Mouse (Mus musculus): Measurements from ENCODE around the gene Swt1. TPM values are rescaled to one million over a fixed set of nuclear protein-coding genes. Genes with fewer than 3 reads are reported as not detected.
"Not testable (repeated sequence)": the region's sequence is repeated elsewhere in the genome, so short reads cannot be mapped to it uniquely, and the experiment has no call there.

Swt1 gene
- total RNA-seq, 1 experiment from 2014 or later = 63.4 TPM

GRCm38 (mm10) chr1:151370573-151370972, 57.7 kb downstream of the Swt1 start:
- peak; percentile 41; the same call in 1 of the 2 replicates for ATAC-seq (ENCODE audit: extremely low read depth, insufficient number of reproducible peaks, low FRiP score, poor library complexity, severe bottlenecking)

DNA sequence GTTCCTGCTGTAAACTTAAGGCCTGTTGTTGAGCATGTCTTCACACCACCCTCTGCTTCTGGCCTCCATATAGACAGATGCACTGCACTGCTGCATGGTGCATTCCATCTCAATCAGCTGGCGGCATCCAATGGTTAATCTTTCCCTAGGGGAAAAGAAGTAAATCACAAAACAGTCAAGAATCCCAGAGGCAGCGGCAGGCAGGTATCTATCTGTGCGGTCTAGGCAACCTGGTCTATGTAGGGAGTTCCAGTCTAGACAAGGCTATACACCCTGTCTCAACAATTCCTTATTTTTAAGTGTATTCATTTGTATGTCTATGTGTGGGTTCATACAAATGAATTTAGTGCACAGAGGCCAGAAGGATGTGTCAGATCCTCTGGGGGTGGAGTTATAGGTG, 59.8 kb downstream of the Swt1 start:
- ATAC-seq (ENCODE audit: extremely low read depth, insufficient number of reproducible peaks, low FRiP score, poor library complexity, severe bottlenecking) = no peak

- no peak for ATAC-seq (ENCODE audit: extremely low read depth, insufficient number of reproducible peaks, low FRiP score, poor library complexity, severe bottlenecking)
Measured at GRCm38 (mm10) chr1:151367721-151368324, 60.4 kb downstream of the Swt1 start.

GRCm38 (mm10) chr1:151366944-151367605, 61.2 kb downstream of the Swt1 start:
- ATAC-seq (ENCODE audit: extremely low read depth, insufficient number of reproducible peaks, low FRiP score, poor library complexity, severe bottlenecking) = no peak

DNA sequence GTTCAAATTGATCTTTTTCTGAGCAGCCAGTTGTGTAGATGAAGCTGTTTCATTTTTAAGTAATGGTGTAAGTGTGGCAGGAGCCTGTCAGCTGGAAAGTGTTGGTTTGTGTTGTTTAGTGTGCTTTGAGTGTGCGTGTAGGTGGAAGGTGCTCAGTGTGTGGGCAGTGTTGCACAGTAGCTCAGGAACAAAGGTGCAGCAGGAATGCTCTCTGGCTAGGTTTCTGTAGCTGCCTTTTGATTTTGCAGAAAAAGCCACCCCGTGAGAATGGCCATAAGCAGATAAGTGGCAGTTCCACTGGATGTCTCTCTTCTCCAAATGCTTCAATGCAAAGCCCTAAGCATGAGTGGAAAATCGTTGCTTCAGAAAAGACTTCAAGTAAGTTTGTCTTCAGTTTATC, 68.9 kb downstream of the Swt1 start:
- ATAC-seq (ENCODE audit: extremely low read depth, insufficient number of reproducible peaks, low FRiP score, poor library complexity, severe bottlenecking) = no peak

GRCm38 (mm10) chr1:151355994-151356393, 72.3 kb downstream of the Swt1 start:
- no peak for ATAC-seq (ENCODE audit: extremely low read depth, insufficient number of reproducible peaks, low FRiP score, poor library complexity, severe bottlenecking)

DNA sequence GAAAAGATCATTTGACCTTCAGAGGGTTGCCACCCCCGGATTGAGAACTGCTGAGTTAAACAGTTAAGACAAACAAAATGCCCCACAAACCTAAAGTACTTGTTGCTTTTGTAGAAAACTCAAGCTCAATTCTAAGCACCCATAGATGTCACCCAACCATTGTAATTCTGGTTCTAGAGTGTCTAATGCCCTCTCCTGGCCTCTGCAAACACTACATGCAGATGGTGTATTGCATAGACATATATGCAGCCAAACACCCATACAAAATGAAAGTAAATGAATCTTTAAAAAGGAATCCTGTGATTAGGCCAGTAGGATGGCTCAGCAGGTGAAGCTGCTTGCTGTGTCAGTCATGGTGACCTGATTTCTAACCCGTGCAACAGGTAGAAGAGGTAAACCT, 75.3 kb downstream of the Swt1 start:
- peak; percentile 92 for ATAC-seq (ENCODE audit: extremely low read depth, insufficient number of reproducible peaks, low FRiP score, poor library complexity, severe bottlenecking)

- not testable (repeated sequence) for ATAC-seq (ENCODE audit: extremely low read depth, insufficient number of reproducible peaks, low FRiP score, poor library complexity, severe bottlenecking)
Measured at GRCm38 (mm10) chr1:151348293-151348692, 80.0 kb downstream of the Swt1 start.

- no peak for ATAC-seq (ENCODE audit: extremely low read depth, insufficient number of reproducible peaks, low FRiP score, poor library complexity, severe bottlenecking)
Measured at GRCm38 (mm10) chr1:151346681-151347127, 81.6 kb downstream of the Swt1 start.

DNA sequence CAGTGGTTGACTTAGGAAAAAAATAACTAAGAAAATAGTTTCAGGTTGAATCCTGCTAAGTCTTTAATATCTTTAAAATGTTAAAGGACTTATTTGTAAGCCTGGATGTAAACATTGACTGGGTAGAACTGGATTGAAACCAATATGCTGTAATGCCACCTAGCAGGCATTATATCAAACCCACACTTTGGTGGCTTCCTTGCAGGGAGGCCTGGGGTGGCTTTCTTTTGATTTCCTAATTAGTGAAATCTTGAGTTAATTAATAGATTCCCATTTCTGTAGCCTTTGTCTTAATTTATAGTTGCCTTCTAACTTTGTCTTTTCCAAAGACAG, 82.4 kb downstream of the Swt1 start:
- no peak for ATAC-seq (ENCODE audit: extremely low read depth, insufficient number of reproducible peaks, low FRiP score, poor library complexity, severe bottlenecking)

- ATAC-seq (ENCODE audit: extremely low read depth, insufficient number of reproducible peaks, low FRiP score, poor library complexity, severe bottlenecking) = peak; percentile 44
Measured at GRCm38 (mm10) chr1:151345109-151345862, 83.0 kb downstream of the Swt1 start.

DNA sequence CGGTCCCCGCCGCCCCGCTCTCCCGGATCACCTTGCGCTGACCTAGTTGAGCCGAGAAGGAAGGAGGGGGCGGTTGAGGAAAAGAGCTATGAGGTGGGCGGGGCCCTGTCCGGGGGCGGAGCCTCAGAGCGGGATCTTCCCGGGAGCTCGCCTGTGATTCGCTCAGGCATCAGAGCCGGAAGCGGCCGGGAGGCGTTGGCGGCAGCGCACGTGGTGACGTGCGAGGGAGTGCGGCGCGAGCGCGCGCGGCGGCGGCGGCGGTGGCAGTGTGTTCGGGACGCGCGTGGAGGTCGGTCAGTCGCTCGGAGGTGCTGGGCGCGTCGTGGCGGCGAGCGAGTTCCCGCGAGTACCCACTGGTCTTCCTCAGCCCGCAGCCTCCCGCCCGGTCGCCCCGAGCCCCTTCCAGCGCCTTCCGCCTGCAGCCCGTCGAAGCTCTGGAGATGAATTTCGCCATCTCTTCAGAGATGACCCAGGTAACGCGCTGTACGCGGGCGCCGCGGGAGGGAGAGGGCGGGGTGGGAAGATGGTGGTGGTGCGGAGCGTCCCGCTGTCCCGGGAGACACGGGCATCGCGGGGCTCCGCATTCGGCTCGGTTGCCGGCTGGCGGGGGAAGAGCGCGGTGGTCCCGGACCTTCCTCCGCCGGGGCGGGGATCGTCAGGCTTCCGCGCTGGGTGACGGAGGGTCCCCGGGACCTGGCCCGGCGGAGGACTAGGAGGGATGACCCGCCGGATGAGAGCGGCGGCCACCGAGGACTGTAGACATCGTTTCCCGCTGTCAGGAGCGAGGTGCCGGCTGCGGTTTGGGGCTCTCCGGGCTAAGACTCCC, 83.8 kb downstream of the Swt1 start, which contains the start of gene Ivns1abp:
Ivns1abp (plus strand) TSS at position 195 of the 826 bp plus-strand sequence.
- peak; percentile 87 for ATAC-seq (ENCODE audit: extremely low read depth, insufficient number of reproducible peaks, low FRiP score, poor library complexity, severe bottlenecking)

DNA sequence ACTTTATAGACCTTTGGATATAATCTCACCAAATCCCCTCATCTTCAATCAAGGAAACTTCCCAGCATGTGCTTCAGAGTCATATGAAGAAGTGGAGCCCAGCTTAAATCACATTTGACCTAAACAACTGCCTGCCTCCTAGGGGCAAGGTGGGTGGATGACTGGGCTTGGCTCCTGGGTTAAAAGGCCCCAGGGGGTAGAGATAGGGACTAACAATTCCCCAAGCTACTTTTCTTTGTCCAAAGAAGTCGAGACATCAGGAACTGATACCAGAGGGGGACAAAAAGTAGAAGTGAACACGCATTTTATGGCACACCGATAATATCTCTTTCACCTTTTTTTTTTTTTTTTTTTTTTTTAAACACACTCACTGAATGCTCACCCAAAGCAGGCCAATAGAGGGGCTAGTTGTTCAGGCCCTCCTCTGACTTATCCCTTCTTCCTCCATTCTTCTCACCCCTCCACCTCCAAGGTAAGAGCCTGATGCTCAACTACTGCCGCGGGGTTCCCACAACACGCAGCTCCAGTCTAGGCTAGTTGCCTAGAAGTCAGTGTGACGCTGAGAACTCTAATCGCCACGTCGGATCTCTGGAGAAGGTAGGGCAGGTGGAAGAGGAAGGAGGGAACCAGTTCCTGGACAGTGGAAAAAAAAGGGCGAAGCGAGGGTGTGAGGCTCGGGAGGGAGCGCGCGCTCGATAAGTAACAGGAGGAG, 84.5 kb downstream of the Swt1 start:
- ATAC-seq (ENCODE audit: extremely low read depth, insufficient number of reproducible peaks, low FRiP score, poor library complexity, severe bottlenecking) = peak; percentile 31

- no peak for ATAC-seq (ENCODE audit: extremely low read depth, insufficient number of reproducible peaks, low FRiP score, poor library complexity, severe bottlenecking)
Measured at GRCm38 (mm10) chr1:151342968-151343367, 85.3 kb downstream of the Swt1 start.

DNA sequence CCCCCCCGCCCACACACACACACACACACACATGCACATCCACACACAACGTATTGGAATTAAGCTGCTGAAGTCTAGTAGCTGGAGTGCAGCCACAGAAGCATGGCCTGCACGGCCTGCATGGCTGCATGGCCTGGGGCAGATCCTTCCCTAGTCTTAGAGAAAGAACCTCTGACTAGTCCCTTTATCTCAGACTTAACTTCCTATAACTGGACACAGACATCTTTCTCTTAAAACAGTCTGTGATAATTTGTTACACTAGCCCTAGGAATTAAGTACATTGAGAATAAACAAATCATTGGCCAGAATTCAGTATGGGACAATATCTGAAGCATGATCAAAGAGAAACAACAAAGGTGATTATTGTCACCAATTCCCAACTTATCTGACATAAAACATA, 85.9 kb downstream of the Swt1 start:
- ATAC-seq (ENCODE audit: extremely low read depth, insufficient number of reproducible peaks, low FRiP score, poor library complexity, severe bottlenecking) = no peak

- no peak for ATAC-seq (ENCODE audit: extremely low read depth, insufficient number of reproducible peaks, low FRiP score, poor library complexity, severe bottlenecking)
Measured at GRCm38 (mm10) chr1:151341321-151342044, 86.8 kb downstream of the Swt1 start.

DNA sequence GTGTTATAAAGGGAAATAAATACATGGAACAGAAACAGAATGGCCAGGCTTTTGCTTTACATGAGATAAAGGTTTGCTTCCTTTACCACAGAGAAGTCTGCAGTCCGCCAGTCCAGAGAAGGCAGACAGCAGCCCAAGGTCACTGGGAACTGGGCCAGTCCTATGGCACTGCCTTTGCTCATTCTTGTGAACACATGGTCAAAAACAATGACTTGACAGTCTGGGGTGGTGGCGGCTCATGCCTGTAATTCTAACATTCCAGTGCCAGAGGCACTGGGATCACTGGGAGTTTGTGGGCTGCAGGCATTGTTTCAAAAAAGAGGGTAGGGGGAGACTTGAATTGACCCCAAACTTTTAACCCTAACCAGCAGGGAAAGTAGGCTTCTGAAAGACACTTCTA, 89.3 kb downstream of the Swt1 start:
- ATAC-seq (ENCODE audit: extremely low read depth, insufficient number of reproducible peaks, low FRiP score, poor library complexity, severe bottlenecking) = no peak

- no peak for ATAC-seq (ENCODE audit: extremely low read depth, insufficient number of reproducible peaks, low FRiP score, poor library complexity, severe bottlenecking)
Measured at GRCm38 (mm10) chr1:151338234-151338633, 90.0 kb downstream of the Swt1 start.

All from neutrophil, adult 5-6 weeks (primary cell).